Mouse (Mus musculus) hindbrain, embryonic 15.5 days (tissue): ENCODE measurements around the gene Anks1b. TPM values are rescaled to one million over a fixed set of nuclear protein-coding genes. Genes with fewer than 3 reads are reported as not detected.
A peak's percentile ranks its signal among the peaks of the same experiment; 100 is the strongest.

Experiments used
- ATAC-seq: fragments of 200-750 bp; cut with Nextera tagmentation; 2 replicates; pipeline ENCODE4 v1.8.0; 2017; ENCODE audit warnings: low read depth, moderate number of reproducible peaks, moderate TSS enrichment; ENCODE audit not compliant: low FRiP score
- H3K27ac ChIP-seq: fragments of 300-500 bp; sonication (generic); replicated peaks from 2 replicates; pipeline ENCODE4 v1.5.1; 2015; ENCODE audit warnings: mild to moderate bottlenecking, inconsistent platforms
- H3K27me3 ChIP-seq: fragments of 300-500 bp; sonication (generic); 2 replicates; pipeline ENCODE4 v1.6.1; 2015; ENCODE audit warnings: control low read depth, inconsistent platforms
- H3K36me3 ChIP-seq: fragments of 300-500 bp; sonication (generic); 2 replicates; pipeline ENCODE4 v1.6.1; 2015; ENCODE audit warnings: control low read depth, inconsistent platforms
- H3K4me1 ChIP-seq: fragments of 300-500 bp; sonication (generic); replicated peaks from 2 replicates; pipeline ENCODE4 v1.6.1; 2015; ENCODE audit warnings: control low read depth, inconsistent platforms
- H3K4me2 ChIP-seq: fragments of 300-500 bp; sonication (generic); 2 replicates; pipeline ENCODE4 v1.6.1; 2015; ENCODE audit warnings: moderate library complexity, mild to moderate bottlenecking, inconsistent platforms
- H3K4me3 ChIP-seq: fragments of 300-500 bp; sonication (generic); 2 replicates; pipeline ENCODE4 v1.5.1; 2015; ENCODE audit warnings: mild to moderate bottlenecking, inconsistent platforms
- H3K9ac ChIP-seq: fragments of 300-500 bp; sonication (generic); 2 replicates; pipeline ENCODE4 v1.6.1; 2015; ENCODE audit warnings: inconsistent platforms
- H3K9me3 ChIP-seq: fragments of 300-500 bp; sonication (generic); 2 replicates; pipeline ENCODE4 v1.6.1; 2016; ENCODE audit warnings: control low read depth, inconsistent platforms
- WGBS: fragments of 180-500 bp; shearing (Covaris S2); methylation state at CpG from one replicate; pipeline ENCODE4 v1.1.7; 2015; 5-methylcytosine and 5-hydroxymethylcytosine counted together
- polyA plus RNA-seq: library from polyadenylated mRNA; unstranded; fragments of >200 nt; fragmentation: Nextera tagmentation; extraction: Ambion mirVana; gene quantifications from 2 replicates; pipeline ENCODE4 v1.2.1, GENCODE M21; 2015

Gene Anks1b
- polyA plus RNA-seq, 1 experiment from 2014 or later, result 85.2 TPM

- Histone ChIP-seq H3K9ac (no peak overlapping the region), H3K9me3 (no peaks in the 10 kb centered on the region), H3K36me3 (0 out of 2 replicates have a peak, but pooled peaks cover 3% of the 10 kb centered on the region), H3K4me1 (no peaks in the 10 kb centered on the region), H3K4me2 (no peak overlapping the region), H3K4me3 (no peak overlapping the region), H3K27me3 (no peaks in the 10 kb centered on the region), H3K27ac (no peak overlapping the region)
- ATAC-seq, result no peak
- WGBS, result 78% methylated on average over 3 of the region's 3 CpGs
These were observed 1000.9 kb downstream of the Anks1b start for GRCm38 (mm10) chr10:90874166-90874565.

GRCm38 (mm10) chr10:90880854-90881560 is 1007.7 kb downstream of the Anks1b start:
- H3K9me3 ChIP-seq, result no peaks in the 10 kb centered on the region
- no peak overlapping the region for H3K4me3 ChIP-seq
- no peaks in the 10 kb centered on the region for H3K27me3 ChIP-seq
- no peak overlapping the region for H3K27ac ChIP-seq
- H3K9ac ChIP-seq, result no peak overlapping the region
- 30% methylated on average over 8 of the region's 8 CpGs for WGBS
- H3K4me1 ChIP-seq, result peaks cover 14% of the 10 kb centered on the region; the same call in 1 of the 2 replicates
- H3K4me2 ChIP-seq, result no peak overlapping the region
- ATAC-seq, result no peak
- H3K36me3 ChIP-seq, result no peaks in the 10 kb centered on the region

- no peaks in the 10 kb centered on the region for H3K36me3 ChIP-seq
- H3K4me2 ChIP-seq, result no peak overlapping the region
- H3K9ac ChIP-seq, result no peak overlapping the region
- H3K9me3 ChIP-seq, result no peaks in the 10 kb centered on the region
- ATAC-seq, result no peak
- H3K4me1 ChIP-seq, result 0 out of 2 replicates have a peak, but pooled peaks cover 6% of the 10 kb centered on the region
- no peaks in the 10 kb centered on the region for H3K27me3 ChIP-seq
- 77% methylated on average over 5 of the region's 5 CpGs for WGBS
- H3K4me3 ChIP-seq, result no peak overlapping the region
- H3K27ac ChIP-seq, result no peak overlapping the region
These were observed 1016.3 kb downstream of the Anks1b start for GRCm38 (mm10) chr10:90889566-90889965.

DNA sequence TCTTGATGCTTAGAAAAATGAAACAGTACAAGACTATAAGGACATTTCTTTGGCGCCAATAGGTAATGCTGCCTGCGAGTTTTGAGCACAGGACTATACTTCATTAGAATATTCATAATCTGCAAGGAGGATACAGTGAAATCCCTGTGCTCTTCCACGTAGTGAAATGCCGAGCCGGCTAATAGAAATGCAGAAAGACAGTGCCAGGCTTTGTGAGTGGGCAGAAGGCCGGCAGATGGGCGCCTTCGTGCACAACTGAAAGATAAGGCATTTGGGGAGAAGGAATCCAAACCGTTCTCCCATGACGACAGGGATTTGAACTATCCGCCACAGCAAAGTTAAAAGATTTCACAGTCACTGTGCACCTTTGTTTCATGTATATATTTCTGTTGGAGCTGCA is 1019.4 kb downstream of the Anks1b start:
- Histone ChIP-seq H3K27me3 (no peaks in the 10 kb centered on the region), H3K4me2 (no peak overlapping the region), H3K9me3 (no peaks in the 10 kb centered on the region), H3K9ac (no peak overlapping the region), H3K36me3 (0 out of 2 replicates have a peak, but pooled peaks cover 4% of the 10 kb centered on the region), H3K4me1 (0 out of 2 replicates have a peak, but pooled peaks cover 6% of the 10 kb centered on the region), H3K27ac (peak overlapping the region; percentile 37; the same call in 1 of the 2 replicates), H3K4me3 (no peak overlapping the region)
- 49% methylated on average over 11 of the region's 11 CpGs for WGBS
- no peak for ATAC-seq

- Histone ChIP-seq H3K4me1 (0 out of 2 replicates have a peak, but pooled peaks cover 6% of the 10 kb centered on the region), H3K4me2 (no peak overlapping the region), H3K9me3 (no peaks in the 10 kb centered on the region), H3K27me3 (no peaks in the 10 kb centered on the region), H3K4me3 (no peak overlapping the region), H3K36me3 (0 out of 2 replicates have a peak, but pooled peaks cover 4% of the 10 kb centered on the region), H3K27ac (no peak overlapping the region), H3K9ac (no peak overlapping the region)
- no peak for ATAC-seq
- 69% methylated on average over 3 of the region's 3 CpGs for WGBS
These were observed 1024.6 kb downstream of the Anks1b start for GRCm38 (mm10) chr10:90897894-90898293.

DNA sequence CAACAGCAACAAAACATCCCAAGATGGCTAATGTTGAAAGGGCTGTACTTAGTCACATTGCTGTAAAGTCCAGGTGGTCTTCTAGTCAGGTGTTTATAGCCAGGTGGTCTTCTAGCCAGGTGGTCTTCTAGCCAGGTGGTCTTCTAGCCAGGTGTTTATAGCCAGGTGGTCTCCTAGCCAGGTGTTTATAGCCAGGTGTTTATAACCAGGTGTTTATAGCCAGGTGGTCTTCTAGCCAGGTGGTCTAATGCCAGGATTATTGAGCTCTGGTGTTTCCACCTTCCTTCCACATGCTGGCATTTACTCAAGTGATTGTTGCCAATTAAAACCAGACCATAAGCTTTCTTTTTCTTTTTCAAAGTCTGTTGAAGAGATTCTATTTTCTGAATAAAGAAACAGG is 1030.9 kb downstream of the Anks1b start:
- H3K36me3 ChIP-seq, result no peaks in the 10 kb centered on the region
- H3K4me1 ChIP-seq, result no peaks in the 10 kb centered on the region
- no peak for ATAC-seq
- H3K27me3 ChIP-seq, result no peaks in the 10 kb centered on the region
- no peak overlapping the region for H3K9ac ChIP-seq
- no peak overlapping the region for H3K4me3 ChIP-seq
- H3K4me2 ChIP-seq, result no peak overlapping the region
- no peak overlapping the region for H3K27ac ChIP-seq
- no peaks in the 10 kb centered on the region for H3K9me3 ChIP-seq

- Histone ChIP-seq H3K4me3 (no peak overlapping the region), H3K27ac (no peak overlapping the region), H3K9me3 (no peaks in the 10 kb centered on the region), H3K27me3 (no peaks in the 10 kb centered on the region), H3K4me2 (no peak overlapping the region), H3K4me1 (no peaks in the 10 kb centered on the region), H3K9ac (no peak overlapping the region), H3K36me3 (no peaks in the 10 kb centered on the region)
- 78% methylated on average over 8 of the region's 8 CpGs for WGBS
- no peak for ATAC-seq
These were observed 1034.1 kb downstream of the Anks1b start for GRCm38 (mm10) chr10:90907381-90907780.

GRCm38 (mm10) chr10:90923476-90923875 is 1050.2 kb downstream of the Anks1b start:
- Histone ChIP-seq H3K4me1 (no peaks in the 10 kb centered on the region), H3K36me3 (peaks cover 3% of the 10 kb centered on the region), H3K27me3 (no peaks in the 10 kb centered on the region), H3K9ac (no peak overlapping the region), H3K4me3 (no peak overlapping the region), H3K27ac (no peak overlapping the region), H3K9me3 (no peaks in the 10 kb centered on the region), H3K4me2 (no peak overlapping the region)
- 87% methylated on average over 7 of the region's 7 CpGs for WGBS
- no peak for ATAC-seq

DNA sequence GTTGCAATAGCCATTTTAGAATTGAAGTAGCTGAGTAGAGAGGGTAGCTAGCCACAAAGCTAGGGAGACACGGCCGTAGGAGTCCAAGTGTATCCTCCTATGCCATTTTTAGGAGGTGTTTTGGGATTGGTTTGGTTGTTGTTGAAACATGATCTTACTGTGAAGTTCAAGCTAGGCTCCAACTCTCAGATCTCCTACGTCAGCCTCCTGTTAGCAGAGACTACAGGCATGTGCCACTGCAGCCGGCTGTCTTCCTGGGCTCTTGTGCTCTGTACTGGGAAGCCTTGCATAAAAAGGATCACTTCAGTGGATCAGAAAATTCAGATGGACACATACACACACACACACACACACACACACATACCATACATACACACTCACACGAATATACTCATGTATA is 1059.8 kb downstream of the Anks1b start:
- Histone ChIP-seq H3K36me3 (peaks cover 8% of the 10 kb centered on the region), H3K4me2 (no peak overlapping the region), H3K9ac (no peak overlapping the region), H3K27ac (no peak overlapping the region), H3K27me3 (no peaks in the 10 kb centered on the region), H3K4me1 (0 out of 2 replicates have a peak, but pooled peaks cover 6% of the 10 kb centered on the region), H3K4me3 (no peak overlapping the region), H3K9me3 (no peaks in the 10 kb centered on the region)
- no peak for ATAC-seq
- WGBS, result 86% methylated on average over 5 of the region's 5 CpGs

- H3K4me3 ChIP-seq, result no peak overlapping the region
- H3K27ac ChIP-seq, result 0 out of 2 replicates have a peak overlapping the region, but pooled peaks have one; percentile 11
- 40% methylated on average over 13 of the region's 13 CpGs for WGBS
- H3K27me3 ChIP-seq, result no peaks in the 10 kb centered on the region
- H3K9me3 ChIP-seq, result no peaks in the 10 kb centered on the region
- H3K4me2 ChIP-seq, result no peak overlapping the region
- 0 out of 2 replicates have a peak, but pooled peaks cover 6% of the 10 kb centered on the region for H3K4me1 ChIP-seq
- peak; percentile 43; the same call in 1 of the 2 replicates for ATAC-seq
- no peak overlapping the region for H3K9ac ChIP-seq
- no peaks in the 10 kb centered on the region for H3K36me3 ChIP-seq
These were observed 1061.4 kb downstream of the Anks1b start for GRCm38 (mm10) chr10:90934678-90935077.

DNA sequence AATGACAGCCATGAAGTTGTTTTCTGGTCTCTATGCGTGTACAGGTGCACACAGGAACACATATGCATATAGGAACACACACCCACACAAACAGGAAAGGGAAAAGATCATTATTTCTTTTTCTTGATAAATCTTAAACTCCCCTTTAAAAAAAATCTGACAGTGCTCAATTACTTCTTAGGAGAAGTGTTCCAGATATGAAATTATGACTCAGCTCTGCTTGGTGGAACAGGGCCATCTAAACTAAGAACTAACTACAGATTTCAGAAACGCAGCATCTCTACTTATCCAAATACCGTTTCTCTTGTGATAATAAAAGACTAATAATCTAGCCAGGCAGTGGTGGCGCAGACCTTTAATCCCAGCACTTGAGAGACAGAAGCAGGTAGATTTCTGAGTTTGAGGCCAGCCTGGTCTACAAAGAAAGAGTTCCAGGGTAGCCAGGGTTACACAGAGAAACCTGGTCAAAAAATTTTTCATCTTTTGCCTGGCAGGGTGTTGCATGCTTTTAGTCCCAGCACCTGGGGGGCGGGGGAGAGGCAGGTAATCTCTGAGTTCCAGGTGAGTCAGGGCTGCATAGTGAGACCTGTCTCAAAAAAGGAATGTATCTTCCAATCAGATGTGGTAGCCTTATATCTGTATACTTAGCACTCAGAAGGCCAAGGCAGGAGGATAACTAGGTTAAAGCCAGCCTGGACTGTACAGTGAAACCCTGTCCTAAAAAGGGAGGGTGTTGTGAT is 1064.6 kb downstream of the Anks1b start:
- Histone ChIP-seq H3K27ac (no peak overlapping the region), H3K36me3 (peaks cover 13% of the 10 kb centered on the region), H3K4me1 (0 out of 2 replicates have a peak, but pooled peaks cover 6% of the 10 kb centered on the region), H3K27me3 (no peaks in the 10 kb centered on the region), H3K9me3 (no peaks in the 10 kb centered on the region), H3K4me3 (no peak overlapping the region), H3K9ac (no peak overlapping the region), H3K4me2 (no peak overlapping the region)
- no peak for ATAC-seq
- WGBS, result 96% methylated on average over 5 of the region's 5 CpGs
